Mouse (Mus musculus) liver (tissue): ENCODE measurements around the gene Il17rd.

Source experiments
- DNase-seq: peaks from one replicate; pipeline ENCODE4 v3.0.0-alpha.2; 2020; ENCODE audit warnings: mixed read lengths

Gene Il17rd

DNA sequence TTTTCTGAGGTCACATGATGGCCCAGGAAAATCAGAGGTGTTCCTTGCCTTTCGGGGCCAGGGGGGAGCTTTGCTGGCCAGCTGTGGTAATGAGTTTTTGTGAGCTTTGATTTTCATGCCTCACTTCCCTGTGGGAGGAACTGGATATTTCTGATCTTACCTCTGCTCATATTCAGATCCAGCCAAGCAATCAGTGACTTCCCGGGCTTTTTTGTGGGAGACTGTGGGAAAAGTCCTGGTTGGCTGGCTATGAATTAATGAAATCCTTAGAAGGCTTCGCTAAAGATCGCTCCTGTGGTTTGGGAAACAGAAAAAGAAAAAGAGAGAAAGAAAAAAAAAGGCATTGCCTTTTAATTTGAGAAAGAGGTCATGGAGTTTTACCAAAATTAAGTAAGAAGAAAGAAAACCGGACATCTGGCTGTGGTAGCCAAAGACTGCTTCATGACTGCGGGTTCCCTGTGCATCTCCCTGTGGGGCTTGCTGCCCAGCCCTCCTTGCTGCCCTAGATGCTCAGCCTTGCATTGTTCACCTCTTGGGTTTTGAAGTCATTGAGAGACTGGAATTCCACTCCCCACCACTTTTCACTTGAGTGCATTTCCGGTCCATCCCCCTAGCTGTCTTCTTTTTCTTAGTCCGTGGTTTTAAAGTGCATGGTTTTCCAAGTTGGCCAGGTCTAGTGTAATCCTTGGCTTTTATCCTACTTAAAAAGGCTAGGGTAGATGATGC, 9.7 kb downstream of the Il17rd start:
- DNase-seq, result no peak

DNA sequence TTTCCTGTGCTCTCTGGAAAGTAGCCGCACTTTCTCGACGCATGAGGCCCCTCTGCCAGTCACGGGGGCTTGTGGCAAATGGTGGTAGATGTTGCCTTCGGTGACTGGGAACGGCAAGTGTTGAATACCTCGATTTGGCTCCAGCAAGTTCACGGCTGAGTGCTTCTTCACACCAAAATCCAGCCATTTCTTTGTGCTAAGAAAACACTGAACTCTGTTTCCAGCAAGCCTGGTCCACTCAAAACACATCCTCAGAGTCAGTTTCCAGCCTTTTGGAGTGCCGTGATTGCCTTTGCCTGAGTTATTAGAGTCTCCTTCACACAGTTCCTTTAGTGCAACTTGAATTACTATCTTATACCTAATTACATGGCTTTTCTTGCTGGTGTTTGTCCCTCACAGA, 11.3 kb downstream of the Il17rd start:
- no peak for DNase-seq

GRCm38 (mm10) chr14:27050560-27051510, 12.1 kb downstream of the Il17rd start:
- no peak for DNase-seq

DNA sequence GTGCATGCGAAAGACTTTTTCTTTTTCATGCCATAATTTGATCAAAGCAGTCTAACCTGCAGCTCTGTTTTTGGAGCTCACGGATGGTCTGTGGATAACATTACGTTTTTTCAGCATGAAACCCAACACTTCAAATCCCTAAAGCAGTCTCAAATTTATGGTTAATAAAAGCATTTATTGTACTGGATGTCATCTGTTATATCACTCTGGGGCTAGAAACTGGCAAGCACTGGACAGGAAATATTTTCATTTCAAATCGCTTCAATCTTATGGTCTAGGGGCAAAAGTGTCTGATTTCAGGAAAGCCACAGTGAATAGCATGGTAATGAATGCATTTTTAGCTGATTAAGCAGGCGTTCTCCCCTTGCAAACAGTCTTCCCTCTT, 12.8 kb downstream of the Il17rd start:
- no peak for DNase-seq

- no peak for DNase-seq
These were observed 19.9 kb downstream of the Il17rd start for GRCm38 (mm10) chr14:27058535-27059223.

GRCm38 (mm10) chr14:27059224-27059558, 20.4 kb downstream of the Il17rd start:
- DNase-seq, result no peak

GRCm38 (mm10) chr14:27063338-27063737, 24.6 kb downstream of the Il17rd start:
- no peak for DNase-seq

GRCm38 (mm10) chr14:27066171-27066929, 27.6 kb downstream of the Il17rd start:
- DNase-seq, result peak; percentile 35

DNA sequence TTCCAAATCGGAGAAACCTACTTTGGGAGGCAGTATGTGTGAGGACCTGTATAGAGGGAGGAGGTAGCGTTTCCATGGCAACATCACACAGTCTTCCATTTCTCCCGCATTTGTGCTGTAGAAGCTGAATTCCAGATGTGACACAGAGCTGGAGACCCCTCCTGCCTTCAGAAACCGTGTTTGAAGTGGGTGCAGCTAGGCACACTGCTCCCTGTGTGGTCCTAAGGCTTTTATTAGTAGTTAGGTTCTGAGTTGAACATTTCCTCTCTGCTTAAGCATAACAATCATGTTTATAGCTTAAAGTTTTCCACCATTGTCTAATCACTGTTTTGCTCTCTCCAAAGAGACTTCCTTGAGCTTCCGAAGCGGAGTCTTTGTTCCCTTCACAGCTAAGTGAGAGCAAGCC, 29.1 kb downstream of the Il17rd start:
- DNase-seq, result no peak

GRCm38 (mm10) chr14:27069434-27070097, 30.8 kb downstream of the Il17rd start:
- no peak for DNase-seq

GRCm38 (mm10) chr14:27070128-27070527, 31.4 kb downstream of the Il17rd start:
- DNase-seq, result no peak

- no peak for DNase-seq
These were observed 32.0 kb downstream of the Il17rd start for GRCm38 (mm10) chr14:27070758-27071157.

GRCm38 (mm10) chr14:27071985-27072384, 33.2 kb downstream of the Il17rd start:
- peak; percentile 64 for DNase-seq

- DNase-seq, result no peak
These were observed 36.3 kb downstream of the Il17rd start for GRCm38 (mm10) chr14:27075084-27075483.

DNA sequence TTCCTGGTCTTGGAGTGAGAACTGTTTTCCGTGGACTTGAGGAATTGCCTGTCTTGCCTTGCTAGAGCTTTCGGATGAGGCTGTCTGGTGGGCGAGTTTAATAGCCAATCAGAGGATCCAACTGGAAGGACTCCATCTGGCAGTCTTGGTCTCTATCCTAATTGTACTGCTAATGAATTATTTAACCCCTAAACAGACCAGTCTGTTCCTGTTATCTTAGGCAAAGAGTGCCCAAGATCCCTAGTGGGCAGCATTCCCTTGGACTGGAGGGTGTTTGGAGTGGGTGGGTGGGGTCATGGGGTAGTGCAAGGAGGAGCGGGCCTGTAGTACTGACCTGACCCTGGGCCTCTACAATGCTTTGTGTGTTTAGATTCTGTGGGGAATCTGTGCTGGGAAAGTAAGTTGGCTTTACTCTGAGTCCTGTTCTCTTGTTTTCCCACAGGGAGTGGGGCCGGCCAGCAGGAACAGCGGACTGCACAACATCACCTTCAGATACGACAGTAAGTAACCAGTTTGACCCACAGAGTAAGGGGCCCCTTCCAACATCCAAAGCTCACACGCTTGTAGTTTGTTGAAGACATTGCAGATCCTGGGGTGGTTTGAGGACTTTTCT, 37.3 kb downstream of the Il17rd start:
- no peak for DNase-seq

DNA sequence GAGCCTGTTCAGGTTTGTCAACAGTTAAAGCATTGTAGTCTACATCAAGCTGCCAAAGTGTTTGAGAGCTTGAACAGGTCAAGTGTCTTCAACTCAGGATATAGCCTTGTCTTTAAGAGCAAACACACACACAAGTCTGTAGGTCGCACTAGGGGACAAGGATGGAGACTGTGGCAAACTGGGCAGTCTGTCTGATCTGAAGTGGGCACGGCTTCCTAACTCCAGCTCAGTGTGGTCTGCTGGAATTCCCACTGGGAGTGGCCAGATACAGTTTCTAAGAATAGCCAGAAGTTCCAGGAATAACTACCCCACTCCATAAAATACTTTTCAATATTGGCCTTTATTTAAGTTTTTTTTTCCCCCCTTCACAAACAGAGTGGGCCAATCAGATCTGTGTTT, 37.8 kb downstream of the Il17rd start:
- no peak for DNase-seq

DNA sequence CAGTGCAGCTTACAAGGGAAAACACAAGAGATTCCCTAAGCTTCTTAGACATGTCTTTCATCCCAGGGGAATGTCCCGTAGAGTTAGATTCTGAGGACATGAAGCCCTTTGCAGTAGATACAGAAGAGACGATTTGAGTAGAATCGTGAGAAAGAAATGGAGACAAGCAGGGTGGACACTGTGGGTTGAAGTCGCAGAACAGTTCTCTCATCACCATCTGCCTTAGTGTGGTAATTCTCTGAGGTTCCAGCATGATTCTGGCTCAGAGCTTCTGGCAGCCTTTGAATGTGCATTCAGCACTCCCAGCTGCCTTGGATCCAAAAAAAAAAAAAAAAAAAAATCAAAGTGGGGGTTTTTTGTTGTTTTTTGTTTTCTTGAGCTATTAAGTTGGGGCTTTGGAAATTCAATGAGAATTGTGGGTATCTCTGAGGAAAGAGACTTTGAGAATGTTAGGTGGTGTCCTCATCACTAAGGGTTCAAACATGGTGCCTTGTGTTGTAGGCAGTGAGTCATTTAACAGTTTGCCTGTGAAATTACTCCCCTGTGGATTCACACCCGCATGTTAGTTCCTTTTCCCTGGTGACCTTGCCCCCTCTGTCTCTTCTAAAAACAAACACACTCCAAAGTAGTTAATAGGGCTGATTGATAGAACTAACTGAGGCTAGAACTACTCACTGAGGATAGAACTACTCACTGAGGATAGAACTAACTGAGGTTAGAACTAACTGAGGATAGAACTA, 43.0 kb downstream of the Il17rd start:
- no peak for DNase-seq

DNA sequence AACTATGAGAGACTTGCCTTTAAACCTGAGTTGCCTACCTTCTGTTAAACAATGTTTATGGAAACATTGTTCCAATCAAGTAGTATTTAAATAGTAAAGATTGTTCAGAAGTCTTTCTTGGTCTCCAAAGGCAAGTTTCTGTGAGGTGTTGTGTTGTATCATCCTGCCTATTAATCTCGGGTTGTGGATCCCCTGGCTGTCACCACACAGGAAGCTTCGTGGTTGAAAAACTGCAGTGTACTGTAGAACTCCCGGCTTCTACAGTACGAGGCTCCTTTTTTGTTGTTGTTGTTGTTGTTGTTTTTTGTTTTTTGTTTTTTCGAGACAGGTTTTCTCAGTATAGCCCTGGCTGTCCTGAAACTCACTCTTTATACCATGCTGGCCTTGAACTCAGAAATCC, 46.7 kb downstream of the Il17rd start:
- DNase-seq, result no peak

- no peak for DNase-seq
These were observed 47.3 kb downstream of the Il17rd start for GRCm38 (mm10) chr14:27085999-27086398.

GRCm38 (mm10) chr14:27094247-27094646, 55.5 kb downstream of the Il17rd start:
- no peak for DNase-seq

DNA sequence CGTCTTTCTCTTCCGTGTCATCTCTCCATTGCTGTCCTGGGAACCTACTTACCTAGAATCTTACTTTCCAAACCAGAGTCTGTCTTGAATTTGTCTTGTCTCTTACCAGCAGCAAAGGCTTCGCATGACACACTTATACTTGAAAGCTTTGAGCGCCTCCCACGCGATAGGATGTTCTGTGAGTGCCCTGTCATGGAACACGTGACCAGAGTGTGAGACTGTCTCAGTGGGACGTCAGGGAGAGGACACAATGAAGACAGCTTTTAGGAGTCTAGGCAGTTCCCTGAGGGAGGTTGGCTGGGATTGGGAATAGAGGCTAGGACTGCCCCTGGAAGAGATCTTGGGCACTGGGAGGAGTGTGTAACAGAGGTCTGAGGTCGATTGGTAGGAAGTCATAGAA, 57.4 kb downstream of the Il17rd start:
- no peak for DNase-seq
